12 mouse cellular contexts compared by ENCODE assay signal in the genomic region with DNA sequence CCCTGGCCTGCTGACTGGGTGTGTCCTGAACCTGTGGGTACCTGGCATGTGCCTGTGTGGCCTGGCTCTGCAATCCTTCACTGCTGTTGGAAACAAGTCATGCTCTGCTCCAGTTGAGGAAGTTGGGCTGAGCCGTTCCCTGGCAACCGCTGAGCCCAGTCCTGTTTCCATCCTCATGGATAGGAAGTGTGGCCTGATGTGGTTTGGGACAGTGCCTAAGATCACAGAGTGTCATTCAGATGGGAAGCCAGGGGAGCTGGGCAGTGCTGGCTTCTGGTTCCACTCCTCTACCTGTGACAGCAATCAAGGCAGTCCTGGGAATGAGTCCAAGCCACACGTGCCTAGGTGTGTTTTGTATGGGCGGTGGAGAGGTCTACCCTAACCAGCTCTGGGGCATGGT. TPM values are rescaled to one million over a fixed set of nuclear protein-coding genes. Genes with fewer than 3 reads are reported as not detected.
DNase-seq lines count a peak whose midpoint lies in the region; ATAC-seq lines count a peak whose summit lies in the region.
"Had no signal": no experiment of that assay in that cellular context is flagged by ENCODE, and none has a peak within 500 bp of the region (broad histone marks: within the 10 kb centered on the region; RNA-seq: fewer than 3 reads in every experiment).

No protein-coding gene starts in this region.

- peak; percentile 39 for DNase-seq in kidney, postnatal 14 days
- peak; percentile 40 for DNase-seq in fat pad, adult 2 months (ENCODE audit: extremely low read depth, low read depth, low spot score)
- DNase-seq in heart, postnatal 14 days, result peak; percentile 31 to 52
- peak; percentile 85 for DNase-seq in lung, postnatal 36 days
- DNase-seq in c-Kit-positive CD71-positive TER-119-positive erythroid progenitor cells, embryonic 14.5 days (ENCODE audit: low spot score), result no peak
- DNase-seq in MN1 (ENCODE audit: low spot score), result no peak
- DNase-seq: embryo, embryonic 11 days; forebrain, postnatal 0 days had no signal

- H3K9me3 ChIP-seq in kidney, embryonic 16.5 days (ENCODE audit: low read length), result no peaks in the 10 kb centered on the region
- H3K9me3 ChIP-seq in forebrain, embryonic 12.5 days, result no peaks in the 10 kb centered on the region
- H3K9me3 ChIP-seq: limb, embryonic 12.5 days had no signal

- no peak overlapping the region for H3K4me2 ChIP-seq in kidney, embryonic 16.5 days (replicated peaks; ENCODE audit: low read depth, low read length)
- H3K4me2 ChIP-seq in forebrain, embryonic 12.5 days, result no peak overlapping the region
- H3K4me2 ChIP-seq: limb, embryonic 12.5 days had no signal

- ATAC-seq in kidney, embryonic 16.5 days (ENCODE audit: low FRiP score, low TSS enrichment), result no peak
- ATAC-seq in forebrain, embryonic 12.5 days (ENCODE audit: low FRiP score), result no peak
- ATAC-seq: forebrain, postnatal 0 days had no signal

- H3K27ac ChIP-seq in kidney, embryonic 16.5 days (ENCODE audit: low read length), result no peak overlapping the region
- no peak overlapping the region for H3K27ac ChIP-seq in forebrain, embryonic 12.5 days

- WGBS in kidney, embryonic 16.5 days, result 78% methylated on average over 4 of the region's 4 CpGs
- 88% methylated on average over 4 of the region's 4 CpGs for WGBS in forebrain, embryonic 12.5 days

- H3K4me1 ChIP-seq in kidney, embryonic 16.5 days (ENCODE audit: insufficient read depth, low read length), result peaks cover 7% of the 10 kb centered on the region
- peaks cover 5% of the 10 kb centered on the region for H3K4me1 ChIP-seq in forebrain, embryonic 12.5 days

- H3K9ac ChIP-seq in kidney, embryonic 16.5 days (replicated peaks; ENCODE audit: low read length), result no peak overlapping the region
- no peak overlapping the region for H3K9ac ChIP-seq in forebrain, embryonic 12.5 days
- H3K9ac ChIP-seq: forebrain, postnatal 0 days; limb, embryonic 12.5 days had no signal

- H3K4me3 ChIP-seq in kidney, embryonic 16.5 days (ENCODE audit: low read length), result no peak overlapping the region
- H3K4me3 ChIP-seq in forebrain, embryonic 12.5 days (replicated peaks), result no peak overlapping the region
- H3K4me3 ChIP-seq: limb, embryonic 12.5 days had no signal

- H3K27me3 ChIP-seq in kidney, embryonic 16.5 days (ENCODE audit: insufficient read depth, low read length), result no peaks in the 10 kb centered on the region
- no peaks in the 10 kb centered on the region for H3K27me3 ChIP-seq in forebrain, embryonic 12.5 days
- H3K27me3 ChIP-seq: limb, embryonic 12.5 days had no signal

- intact Hi-C loops in heart, postnatal 14 days (cut with DNase I), result no loop called here

- H3K36me3 ChIP-seq in kidney, embryonic 16.5 days (ENCODE audit: insufficient read depth, low read length), result no peaks in the 10 kb centered on the region
- no peaks in the 10 kb centered on the region for H3K36me3 ChIP-seq in forebrain, embryonic 12.5 days (replicated peaks)

RNA-seq across cellular contexts. Expression of a gene that starts 53.2 kb away (rescaled TPM):
- 50.1 and 55.8 TPM in 2 replicates for polyA plus RNA-seq in kidney, embryonic 16.5 days (2015; fragmentation: Nextera tagmentation; extraction: Ambion mirVana)
- 100 to 1,000 TPM; 100 to 109 TPM for total RNA-seq in heart, postnatal 14 days (2021)
- 17.1 and 21.7 TPM in 2 replicates for polyA plus RNA-seq in forebrain, embryonic 12.5 days (2016; fragmentation: Nextera tagmentation; extraction: Ambion mirVana)
- total RNA-seq: neutrophil, adult 5-6 weeks had no signal

Comparison
In these comparisons a context has a peak if more than half of its experiments do, and no peak if none do; other contexts are left out.
1. DNase-seq: peak in kidney, postnatal 14 days (single experiment), fat pad, adult 2 months (single experiment), heart, postnatal 14 days (2 of 2) and lung, postnatal 36 days (single experiment); none in c-Kit-positive CD71-positive TER-119-positive erythroid progenitor cells, embryonic 14.5 days (single experiment) and MN1 (single experiment).